Mouse (Mus musculus) thymus, adult 2 months (tissue): Measurements from ENCODE around the gene Macrod2. TPM values are rescaled to one million over a fixed set of nuclear protein-coding genes. Genes with fewer than 3 reads are reported as not detected.

Experiments
- DNase-seq: peaks from one replicate; pipeline ENCODE4 v3.0.0; 2021
- H3K27ac ChIP-seq: fragments of 200-500 bp; 2 replicates; pipeline ENCODE4 v1.5.1; 2012; ENCODE audit warnings: low read length, control low read depth; ENCODE audit not compliant: control insufficient read depth, insufficient read depth
- H3K27me3 ChIP-seq: fragments of 200-500 bp; 2 replicates; pipeline ENCODE4 v1.6.1; 2012; ENCODE audit warnings: mild to moderate bottlenecking, low read length, moderate library complexity, mixed read lengths; ENCODE audit not compliant: control insufficient read depth, insufficient read depth
- H3K36me3 ChIP-seq: fragments of 200-500 bp; 2 replicates; pipeline ENCODE4 v1.6.1; 2012; ENCODE audit warnings: mild to moderate bottlenecking, low read length, moderate library complexity; ENCODE audit not compliant: control insufficient read depth, insufficient read depth
- H3K4me1 ChIP-seq: fragments of 200-500 bp; replicated peaks from 2 replicates; pipeline ENCODE4 v1.6.1; 2012; ENCODE audit warnings: low read length; ENCODE audit not compliant: control insufficient read depth, insufficient read depth
- H3K4me3 ChIP-seq: fragments of 200-500 bp; 2 replicates; pipeline ENCODE4 v1.5.1; 2012; ENCODE audit warnings: mild to moderate bottlenecking, low read length, control low read depth, moderate library complexity; ENCODE audit not compliant: control insufficient read depth, insufficient read depth
- CTCF ChIP-seq: fragments of 200-500 bp; IDR thresholded peaks from 2 replicates; pipeline ENCODE4 v1.5.1; 2012; ENCODE audit warnings: mild to moderate bottlenecking, control low read depth, low read length, moderate library complexity, borderline replicate concordance; ENCODE audit not compliant: control insufficient read depth, poor library complexity, insufficient read depth; ENCODE audit errors: extremely low read depth
- POLR2A ChIP-seq: fragments of 200-500 bp; IDR thresholded peaks from 2 replicates; pipeline ENCODE4 v1.6.1; 2012; ENCODE audit warnings: mild to moderate bottlenecking, low read length, control low read depth, moderate library complexity; ENCODE audit not compliant: control insufficient read depth, poor library complexity, insufficient read depth; ENCODE audit errors: extremely low read depth
- WGBS: fragments of 180-500 bp; shearing (Covaris S2); methylation state at CpG from one replicate; pipeline ENCODE4 v1.1.7; 2018; 5-methylcytosine and 5-hydroxymethylcytosine counted together
- polyA plus RNA-seq: library from polyadenylated mRNA; depleted of rRNA; stranded (reverse); fragments of >200 nt; gene quantifications from 2 replicates; pipeline ENCODE4 v1.2.3, GENCODE M21; 2012

Macrod2 gene
- polyA plus RNA-seq, 1 experiment, result 2.3 TPM

DNA sequence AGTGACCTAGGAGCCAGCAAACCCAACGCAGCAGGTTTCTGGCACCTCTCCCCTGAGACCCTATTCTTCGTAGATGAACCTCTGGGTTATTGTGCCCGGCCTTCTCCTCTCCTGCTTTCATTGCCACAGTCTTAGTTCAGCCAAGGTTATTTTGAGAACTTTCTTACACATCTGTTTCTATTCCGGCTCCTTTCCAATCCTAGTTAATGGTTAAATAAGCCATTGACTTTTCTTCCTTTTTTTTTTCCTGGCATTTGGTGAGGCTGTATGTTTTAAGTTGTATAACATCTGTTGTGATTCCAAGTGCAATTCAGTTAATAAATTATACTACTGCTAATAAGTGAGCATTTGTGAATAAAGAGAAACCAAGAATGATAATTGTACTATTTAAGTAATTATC lies 44.0 kb downstream of the Macrod2 start:
- no peak overlapping the region for H3K27ac ChIP-seq
- 92% methylated on average over 4 of the region's 4 CpGs for WGBS
- no peaks in the 10 kb centered on the region for H3K36me3 ChIP-seq
- TF ChIP-seq POLR2A (no peak), CTCF (no peak)
- DNase-seq, result no peak
- H3K4me3 ChIP-seq, result no peak overlapping the region
- H3K27me3 ChIP-seq, result no peaks in the 10 kb centered on the region
- H3K4me1 ChIP-seq, result no peaks in the 10 kb centered on the region

DNA sequence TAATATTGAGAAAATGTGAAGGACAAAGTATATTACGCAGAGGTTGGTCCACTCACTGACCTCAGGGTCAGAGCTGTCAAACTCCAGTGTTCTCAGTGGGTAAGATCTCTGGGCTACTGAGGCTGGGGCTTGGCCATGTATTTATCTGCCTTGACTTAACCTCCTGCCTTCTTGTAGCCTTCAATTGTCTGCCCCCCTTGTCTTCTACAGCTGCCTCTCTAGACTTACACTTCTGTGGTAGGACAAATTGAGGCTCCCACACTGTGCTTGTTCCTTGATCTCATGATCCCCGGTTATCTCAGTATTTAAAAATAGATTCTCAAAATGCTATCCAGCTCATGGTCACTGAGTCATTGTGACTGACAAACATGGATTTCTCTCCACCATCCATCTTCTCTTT lies 53.5 kb downstream of the Macrod2 start:
- Histone ChIP-seq H3K4me3 (no peak overlapping the region), H3K27ac (no peak overlapping the region), H3K27me3 (no peaks in the 10 kb centered on the region), H3K36me3 (no peaks in the 10 kb centered on the region), H3K4me1 (no peaks in the 10 kb centered on the region)
- 88% methylated on average over 2 of the region's 2 CpGs for WGBS
- DNase-seq, result no peak
- TF ChIP-seq CTCF, result no peak
- no peak for TF ChIP-seq POLR2A

DNA sequence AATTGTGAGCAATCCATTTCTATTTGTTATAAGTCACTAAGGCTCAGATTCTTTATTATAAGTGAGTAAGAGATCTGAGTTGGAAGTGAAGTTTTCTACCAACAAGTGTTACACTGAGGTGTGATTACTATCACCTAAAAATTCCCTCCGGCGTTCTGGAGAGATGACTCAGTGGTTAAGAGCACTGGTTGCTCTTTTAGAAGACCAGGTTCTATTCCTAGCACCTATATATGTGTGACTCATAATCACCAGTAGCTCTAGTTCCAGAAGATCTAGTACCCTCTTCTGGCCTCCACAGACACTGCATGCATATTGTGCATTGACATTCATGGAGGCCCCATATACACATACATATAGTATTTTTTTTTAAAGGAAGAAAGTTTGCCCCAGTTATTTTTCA lies 80.7 kb downstream of the Macrod2 start:
- TF ChIP-seq CTCF (no peak), POLR2A (no peak)
- WGBS, result 87% methylated on average over 2 of the region's 2 CpGs
- Histone ChIP-seq H3K4me3 (no peak overlapping the region), H3K36me3 (no peaks in the 10 kb centered on the region), H3K27me3 (no peaks in the 10 kb centered on the region), H3K4me1 (no peaks in the 10 kb centered on the region), H3K27ac (no peak overlapping the region)
- no peak for DNase-seq

DNA sequence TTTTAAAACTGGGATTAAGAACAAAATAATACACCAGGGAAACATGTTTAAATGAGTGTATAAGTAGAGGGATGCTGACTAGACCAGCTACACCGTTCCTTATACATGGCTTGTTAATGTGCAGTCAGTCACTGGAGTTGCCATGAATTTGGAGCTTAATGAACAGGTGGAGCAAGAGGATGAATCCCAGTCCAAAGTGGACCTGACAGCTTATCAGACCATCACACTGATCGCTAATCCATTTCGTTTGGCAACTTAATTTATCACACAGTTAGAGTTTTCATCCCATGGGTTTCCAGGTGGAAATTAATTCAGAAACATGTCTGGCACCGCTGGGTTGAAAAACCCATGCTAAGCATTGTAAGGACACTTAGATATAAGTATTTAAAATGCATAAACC lies 81.8 kb downstream of the Macrod2 start:
- no peak overlapping the region for H3K4me3 ChIP-seq
- no peaks in the 10 kb centered on the region for H3K4me1 ChIP-seq
- DNase-seq, result no peak
- TF ChIP-seq CTCF, result no peak
- no peak for TF ChIP-seq POLR2A
- no peaks in the 10 kb centered on the region for H3K36me3 ChIP-seq
- no peak overlapping the region for H3K27ac ChIP-seq
- WGBS, result 92% methylated on average over 4 of the region's 4 CpGs
- no peaks in the 10 kb centered on the region for H3K27me3 ChIP-seq

DNA sequence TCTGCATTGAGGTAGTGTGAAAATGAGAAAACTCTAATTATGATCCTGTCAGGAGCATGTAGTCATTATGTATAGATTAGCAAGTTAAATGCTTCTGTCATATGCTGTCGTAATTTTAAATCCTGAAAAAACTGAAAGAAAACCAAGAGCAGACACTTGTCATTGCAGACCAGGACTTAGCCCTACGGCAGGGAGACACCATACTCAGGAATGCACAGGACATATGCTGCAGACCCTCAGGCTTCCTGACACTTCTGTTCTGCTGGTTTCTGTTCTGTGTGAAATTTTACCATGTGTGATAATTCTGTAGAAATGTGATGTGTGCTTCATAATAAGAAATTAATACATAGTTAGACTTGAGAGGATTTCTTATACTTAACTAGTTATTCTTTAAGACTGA lies 87.5 kb downstream of the Macrod2 start:
- no peaks in the 10 kb centered on the region for H3K27me3 ChIP-seq
- H3K4me1 ChIP-seq, result no peaks in the 10 kb centered on the region
- 93% methylated on average over 2 of the region's 2 CpGs for WGBS

DNA sequence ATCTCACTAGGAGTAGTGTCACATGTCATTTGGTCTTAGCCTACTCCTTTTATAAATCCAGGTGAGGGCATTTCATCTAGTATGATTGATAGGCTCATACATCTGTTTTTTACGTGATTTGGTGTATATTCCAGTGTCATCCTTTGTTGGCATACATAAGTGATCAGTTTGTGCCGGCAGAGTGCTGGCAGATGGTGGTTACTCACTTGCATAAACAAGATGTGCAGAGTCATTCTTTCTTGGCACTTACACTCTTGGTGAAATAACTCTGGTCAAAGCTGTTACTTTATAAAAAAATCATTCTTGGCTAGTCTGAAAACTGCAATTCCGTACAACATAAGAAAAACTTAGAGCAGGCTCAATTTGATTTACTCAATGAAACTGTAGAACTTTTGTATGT lies 102.6 kb downstream of the Macrod2 start:
- Histone ChIP-seq H3K27me3 (no peaks in the 10 kb centered on the region), H3K27ac (no peak overlapping the region), H3K4me3 (no peak overlapping the region), H3K36me3 (no peaks in the 10 kb centered on the region), H3K4me1 (no peaks in the 10 kb centered on the region)
- WGBS, result 34% methylated on average over 3 of the region's 3 CpGs
- TF ChIP-seq CTCF (no peak), POLR2A (no peak)
- no peak for DNase-seq

More for the DNA sequence above, 87.5 kb downstream of the Macrod2 start:
- Histone ChIP-seq H3K36me3 (no peaks in the 10 kb centered on the region), H3K4me3 (no peak overlapping the region), H3K27ac (no peak overlapping the region)
- TF ChIP-seq POLR2A (no peak), CTCF (no peak)
- DNase-seq, result no peak

DNA sequence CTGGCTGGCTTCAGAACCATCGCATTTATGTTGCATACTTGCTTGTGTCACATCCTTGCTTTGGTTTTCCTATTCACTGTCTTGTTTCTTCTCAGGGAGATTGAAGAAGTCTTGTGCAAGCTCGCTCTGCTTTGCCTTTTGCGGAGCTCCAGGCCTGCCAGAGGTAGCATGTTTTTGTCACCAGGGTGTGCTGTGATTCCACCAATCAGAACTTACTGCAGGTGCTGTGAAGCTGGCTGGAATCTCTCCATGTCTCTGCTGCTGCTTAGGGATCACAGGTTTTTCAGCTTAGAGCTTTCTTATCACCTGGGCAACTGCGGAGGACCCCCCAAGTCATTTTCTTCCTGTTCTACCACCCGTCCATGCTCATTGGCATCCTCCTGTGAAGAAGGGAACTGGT lies 105.8 kb downstream of the Macrod2 start:
- no peak for DNase-seq
- TF ChIP-seq CTCF, result no peak
- no peak for TF ChIP-seq POLR2A
- Histone ChIP-seq H3K27ac (no peak overlapping the region), H3K27me3 (no peaks in the 10 kb centered on the region), H3K4me1 (no peaks in the 10 kb centered on the region), H3K36me3 (no peaks in the 10 kb centered on the region), H3K4me3 (no peak overlapping the region)
- WGBS, result 68% methylated on average over 5 of the region's 5 CpGs
